Mouse (Mus musculus): ENCODE data around the gene Tifab.

The Tifab gene

GRCm38 (mm10) chr13:56175848-56176247 lies 2.8 kb downstream of the Tifab start:
- no peak for DNase-seq

GRCm38 (mm10) chr13:56172901-56173545 lies 5.7 kb downstream of the Tifab start:
- DNase-seq: no peak

GRCm38 (mm10) chr13:56172106-56172505 lies 6.6 kb downstream of the Tifab start:
- no peak for DNase-seq

- DNase-seq: no peak
Observed at GRCm38 (mm10) chr13:56168403-56168781, 10.3 kb downstream of the Tifab start.

GRCm38 (mm10) chr13:56167446-56168402 lies 11.0 kb downstream of the Tifab start:
- no peak for DNase-seq

- DNase-seq: no peak
Observed at GRCm38 (mm10) chr13:56165561-56165960, 13.1 kb downstream of the Tifab start.

GRCm38 (mm10) chr13:56164372-56164771 lies 14.3 kb downstream of the Tifab start:
- DNase-seq: no peak

- DNase-seq: no peak
Observed at GRCm38 (mm10) chr13:56163751-56164150, 14.9 kb downstream of the Tifab start.

GRCm38 (mm10) chr13:56162859-56163258 lies 15.8 kb downstream of the Tifab start:
- DNase-seq: no peak

GRCm38 (mm10) chr13:56159614-56160363 lies 18.9 kb downstream of the Tifab start:
- no peak for DNase-seq

- DNase-seq: no peak
Observed at GRCm38 (mm10) chr13:56159016-56159601, 19.6 kb downstream of the Tifab start.

- no peak for DNase-seq
Observed at GRCm38 (mm10) chr13:56155671-56156070, 23.0 kb downstream of the Tifab start.

GRCm38 (mm10) chr13:56155048-56155447 lies 23.6 kb downstream of the Tifab start:
- DNase-seq: no peak

- no peak for DNase-seq
Observed at GRCm38 (mm10) chr13:56152773-56153460, 25.8 kb downstream of the Tifab start.

GRCm38 (mm10) chr13:56151404-56152226 lies 27.1 kb downstream of the Tifab start:
- DNase-seq: peak; percentile 60

GRCm38 (mm10) chr13:56145523-56145922 lies 33.2 kb downstream of the Tifab start:
- peak; percentile 45 for DNase-seq

GRCm38 (mm10) chr13:56144021-56144420 lies 34.7 kb downstream of the Tifab start:
- DNase-seq: no peak

GRCm38 (mm10) chr13:56143151-56143513 lies 35.6 kb downstream of the Tifab start:
- DNase-seq: no peak

- no peak for DNase-seq
Observed at GRCm38 (mm10) chr13:56142382-56143150, 36.1 kb downstream of the Tifab start.

- no peak for DNase-seq
Observed at GRCm38 (mm10) chr13:56139167-56139751, 39.4 kb downstream of the Tifab start.

Data from right cerebral cortex, postnatal 14 days (tissue).